Mouse (Mus musculus) right cerebral cortex, postnatal 14 days (tissue): ENCODE data around the gene Bmpr2.
A peak's percentile ranks its signal among the peaks of the same experiment; 100 is the strongest.

ENCODE experiments used
- DNase-seq: peaks from one replicate; pipeline ENCODE4 v3.0.0; 2022

The Bmpr2 gene

DNA sequence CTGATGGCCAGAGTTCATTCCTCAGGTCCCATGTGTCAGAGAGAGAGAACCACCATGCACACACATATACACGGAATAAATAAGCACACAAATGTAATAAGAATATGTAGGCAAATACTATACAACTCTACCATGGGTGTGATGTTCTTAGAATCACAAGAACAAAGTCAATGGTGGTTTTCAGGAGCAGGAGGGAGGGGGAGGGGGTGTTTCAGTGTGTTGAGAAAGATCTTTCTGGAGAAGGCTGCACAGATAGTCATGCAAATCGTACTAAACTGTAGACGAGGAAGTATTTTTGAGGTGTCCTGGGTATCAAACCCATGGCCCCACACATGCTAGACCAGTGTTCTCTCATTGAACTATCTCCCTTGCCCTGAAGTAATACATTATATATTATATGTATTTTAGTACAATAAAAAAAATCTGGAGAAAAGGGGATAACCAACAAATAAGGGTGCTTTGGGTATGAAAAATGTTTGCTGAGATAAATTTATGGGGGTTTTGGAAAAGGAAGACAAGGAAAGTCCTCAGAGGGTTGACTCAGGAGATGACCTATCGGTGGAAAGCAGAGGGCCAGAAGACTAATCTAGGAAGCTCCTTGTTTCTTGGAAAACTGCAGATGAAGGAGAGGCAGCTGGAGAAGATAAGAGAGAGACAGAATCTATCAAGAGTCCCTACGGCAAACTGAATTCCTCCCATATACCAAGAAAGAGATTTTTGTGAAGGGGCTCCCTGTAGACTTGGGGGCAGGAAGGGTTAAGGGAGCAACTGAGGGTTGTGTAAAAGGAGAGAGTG is 138.1 kb downstream of the Bmpr2 start:
- DNase-seq = no peak

GRCm38 (mm10) chr1:59902634-59903033 is 139.4 kb downstream of the Bmpr2 start:
- DNase-seq = no peak

DNA sequence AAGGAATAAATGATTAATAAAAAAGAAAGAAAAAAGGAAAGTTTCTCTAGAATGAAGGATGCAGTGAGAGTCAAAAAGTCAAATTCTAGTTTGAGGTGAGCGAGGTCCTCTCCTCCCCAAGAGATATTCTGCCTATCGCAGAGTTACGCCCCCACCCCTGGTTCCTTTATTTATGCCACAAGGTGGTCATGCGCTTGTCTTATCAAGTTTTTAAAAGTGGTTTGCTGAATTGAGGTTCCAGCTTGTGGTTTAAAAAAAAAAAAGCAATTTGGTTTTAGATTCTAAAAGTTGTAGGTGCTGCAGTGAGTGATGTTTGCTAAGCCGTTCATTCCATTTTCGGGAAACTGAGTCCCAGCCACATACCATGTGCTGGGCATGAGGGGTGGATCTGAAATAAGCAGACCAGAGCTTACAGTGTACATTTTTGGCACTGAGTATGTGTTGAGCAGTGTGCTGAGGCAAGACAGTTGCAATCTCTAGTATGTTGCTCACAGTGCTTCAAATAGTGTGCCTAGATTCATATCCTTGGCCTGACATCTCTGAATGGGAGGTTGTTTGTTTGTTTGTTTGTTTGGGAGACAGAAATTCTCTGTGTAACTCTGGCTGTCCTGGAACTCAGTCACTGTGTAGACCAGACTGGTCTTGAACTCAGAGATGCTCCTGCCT is 141.6 kb downstream of the Bmpr2 start:
- no peak for DNase-seq

DNA sequence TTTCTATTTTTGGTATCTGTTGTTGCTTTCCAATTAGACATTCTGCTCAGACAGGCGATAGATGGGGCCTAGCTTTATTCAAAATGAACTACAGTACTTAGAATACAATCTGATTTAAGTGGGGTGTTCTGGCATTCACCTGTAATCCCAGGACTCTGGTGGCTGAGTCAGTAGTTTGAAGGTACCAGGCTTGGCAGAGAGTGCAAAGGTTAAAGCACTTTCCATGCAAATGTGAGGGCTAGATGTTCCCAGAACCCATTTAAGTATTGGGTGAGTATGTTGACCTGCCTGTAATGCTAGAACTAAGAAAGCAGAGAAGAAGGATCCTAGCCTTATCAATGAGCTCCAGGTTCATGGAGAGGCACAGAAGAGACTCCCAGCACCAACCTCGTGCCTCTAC is 142.7 kb downstream of the Bmpr2 start:
- no peak for DNase-seq

GRCm38 (mm10) chr1:59906819-59907521 is 143.8 kb downstream of the Bmpr2 start:
- DNase-seq = no peak

GRCm38 (mm10) chr1:59907700-59908099 is 144.5 kb downstream of the Bmpr2 start:
- no peak for DNase-seq

DNA sequence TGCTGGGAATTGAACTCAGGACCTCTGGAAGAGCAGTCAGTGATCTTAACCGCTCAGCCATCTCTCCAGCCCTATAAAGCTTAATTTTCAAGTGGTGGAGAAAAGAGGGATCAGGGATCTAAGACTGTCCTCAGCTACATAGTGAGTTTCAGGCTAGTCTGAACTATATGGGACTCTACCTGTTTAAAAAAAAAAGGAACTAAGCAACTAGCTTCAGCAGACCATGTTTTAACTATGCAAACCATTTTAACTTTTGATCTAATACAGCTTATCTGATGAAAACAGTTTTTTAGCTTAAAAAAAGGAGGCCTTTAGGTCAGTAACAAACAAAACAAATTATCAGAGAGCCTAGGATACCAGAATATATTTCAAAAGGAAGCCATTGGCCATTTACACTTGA is 147.7 kb downstream of the Bmpr2 start:
- no peak for DNase-seq

DNA sequence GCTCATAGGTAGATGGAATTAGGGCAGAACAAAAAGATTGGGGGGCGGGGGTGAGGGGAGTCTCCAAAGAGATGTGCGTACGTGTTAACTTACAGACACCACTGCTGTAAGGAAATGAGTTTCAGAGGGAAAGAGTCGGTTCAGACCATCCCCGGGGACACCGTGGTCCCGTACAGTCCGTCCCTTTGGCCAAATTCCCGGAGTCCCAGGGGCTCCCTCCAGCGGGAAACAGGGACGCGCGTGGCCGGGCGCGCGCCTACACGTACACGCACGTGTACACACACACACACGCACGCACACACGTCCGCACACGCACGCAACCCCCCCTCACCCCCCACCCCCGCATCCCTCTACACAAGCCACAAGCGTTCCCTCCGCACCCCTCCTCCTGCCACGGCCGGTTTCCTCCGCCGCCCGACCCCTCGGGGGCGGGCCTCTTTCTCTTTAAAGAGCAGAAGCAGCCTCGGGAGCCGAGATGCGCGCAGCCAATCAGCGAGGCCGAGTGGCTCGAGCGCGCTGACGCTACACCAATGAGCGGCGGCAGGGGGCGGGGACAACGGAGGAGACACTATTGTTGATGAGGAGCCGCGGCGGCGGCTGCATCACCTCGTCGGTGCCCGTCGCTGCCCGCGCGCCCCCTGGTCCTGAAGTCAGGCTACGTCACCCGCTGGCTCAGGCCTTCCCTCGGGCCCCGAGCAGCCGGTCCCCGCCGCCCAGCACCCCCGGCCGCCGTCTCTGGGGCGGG is 149.4 kb downstream of the Bmpr2 start, which contains the start of gene Fam117b:
Gene Fam117b (plus strand): TSS at position 594 of the 745 bp plus-strand sequence.
- peak; percentile 99 for DNase-seq

GRCm38 (mm10) chr1:59913195-59913868 is 150.1 kb downstream of the Bmpr2 start:
- DNase-seq = peak; percentile 72

GRCm38 (mm10) chr1:59913869-59914225 is 150.6 kb downstream of the Bmpr2 start:
- no peak for DNase-seq

DNA sequence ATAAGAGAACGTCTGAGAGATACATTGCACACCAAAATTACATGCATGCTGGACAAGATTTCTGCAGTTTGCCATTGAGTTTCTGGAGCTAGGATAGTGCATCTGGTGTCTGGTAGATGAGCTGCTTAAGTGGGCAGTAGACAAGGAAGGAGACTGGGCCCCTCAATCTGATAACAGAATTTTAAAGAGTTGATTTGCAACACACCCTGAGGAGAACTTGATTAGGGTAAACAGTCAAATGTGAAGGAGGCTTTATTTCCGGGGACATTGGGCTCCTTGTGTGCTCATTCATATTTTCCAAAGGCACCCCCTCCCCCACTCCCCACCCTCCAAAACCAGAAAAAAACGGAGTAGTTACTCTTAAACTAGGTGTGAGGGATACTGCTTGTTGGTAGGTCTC is 151.6 kb downstream of the Bmpr2 start:
- no peak for DNase-seq

- no peak for DNase-seq
These were observed 152.8 kb downstream of the Bmpr2 start for GRCm38 (mm10) chr1:59915843-59916610.

DNA sequence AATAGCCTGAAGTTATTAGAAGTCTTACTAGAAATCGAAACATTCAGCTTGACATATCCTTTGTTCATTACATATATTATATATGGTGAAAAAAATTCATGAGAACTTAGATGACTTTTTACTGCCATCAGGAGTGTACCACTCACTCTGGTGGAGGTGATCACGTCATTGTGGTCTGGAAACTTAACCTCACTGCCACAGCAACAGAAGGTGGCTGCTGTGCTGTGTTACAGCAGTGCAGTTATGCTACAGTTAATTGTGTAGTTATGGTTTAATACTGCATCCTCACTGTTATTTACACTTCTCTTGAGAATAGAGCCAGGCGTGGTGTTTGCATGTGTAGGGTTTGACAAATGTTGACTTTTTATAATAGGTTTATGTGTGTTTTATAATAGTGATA is 154.2 kb downstream of the Bmpr2 start:
- DNase-seq = no peak

DNA sequence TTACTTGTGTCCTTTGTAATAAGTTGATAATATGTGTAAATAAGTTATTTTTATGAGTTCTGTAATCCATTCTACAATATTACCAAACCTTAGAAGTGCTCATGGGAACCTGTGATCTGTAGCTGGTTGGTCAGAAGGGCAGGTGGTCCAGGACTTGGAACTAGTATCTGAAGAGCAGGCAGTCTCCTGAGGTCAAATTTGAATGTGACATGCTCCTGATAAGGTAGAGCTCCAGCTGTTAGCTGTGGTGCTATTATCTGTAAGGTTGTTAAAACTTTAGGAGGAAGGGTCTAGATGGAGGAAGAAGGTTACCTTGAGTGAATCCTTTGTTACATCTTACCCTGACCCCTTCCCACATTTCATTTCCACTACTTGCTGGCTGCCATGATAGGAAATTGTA is 154.9 kb downstream of the Bmpr2 start:
- DNase-seq = no peak

GRCm38 (mm10) chr1:59923201-59923600 is 160.0 kb downstream of the Bmpr2 start:
- DNase-seq = no peak

DNA sequence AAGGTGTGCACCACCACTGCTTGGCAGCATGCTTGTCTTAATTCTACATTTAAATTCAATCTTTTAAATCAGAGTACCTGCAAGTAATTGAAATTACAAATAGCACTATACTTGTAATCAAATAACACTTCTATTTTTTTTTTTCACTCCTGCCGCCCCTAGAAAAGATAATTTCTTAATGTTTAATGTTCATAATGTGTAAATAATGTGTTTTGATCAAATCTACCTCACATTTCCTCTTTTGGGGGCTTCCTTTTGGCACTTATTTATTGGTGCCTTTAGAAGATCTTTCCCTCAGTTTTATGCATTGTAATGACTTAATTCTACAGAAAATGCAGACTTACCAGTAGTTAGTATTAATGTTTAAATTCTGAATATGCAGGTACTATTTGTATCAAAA is 160.5 kb downstream of the Bmpr2 start:
- no peak for DNase-seq

DNA sequence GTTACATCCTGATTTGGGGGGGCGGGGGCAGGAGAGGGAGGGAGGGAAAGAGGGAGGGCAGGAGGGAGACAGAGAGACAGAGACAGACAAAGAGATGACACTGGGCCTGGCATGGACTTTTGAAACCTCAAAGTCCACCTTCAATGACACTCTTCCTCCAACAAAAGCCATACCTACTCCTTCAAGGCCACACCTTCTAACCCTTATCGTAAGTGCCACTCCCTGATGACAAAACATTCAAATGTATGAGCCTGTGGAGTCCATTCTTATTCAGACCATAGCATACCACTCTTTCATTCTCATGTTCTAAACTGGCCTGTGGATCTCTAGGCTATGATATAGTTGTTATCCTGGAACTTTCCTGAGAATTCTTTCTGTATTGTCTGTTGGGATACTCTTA is 161.2 kb downstream of the Bmpr2 start:
- no peak for DNase-seq

GRCm38 (mm10) chr1:59926021-59926672 is 162.9 kb downstream of the Bmpr2 start:
- no peak for DNase-seq

DNA sequence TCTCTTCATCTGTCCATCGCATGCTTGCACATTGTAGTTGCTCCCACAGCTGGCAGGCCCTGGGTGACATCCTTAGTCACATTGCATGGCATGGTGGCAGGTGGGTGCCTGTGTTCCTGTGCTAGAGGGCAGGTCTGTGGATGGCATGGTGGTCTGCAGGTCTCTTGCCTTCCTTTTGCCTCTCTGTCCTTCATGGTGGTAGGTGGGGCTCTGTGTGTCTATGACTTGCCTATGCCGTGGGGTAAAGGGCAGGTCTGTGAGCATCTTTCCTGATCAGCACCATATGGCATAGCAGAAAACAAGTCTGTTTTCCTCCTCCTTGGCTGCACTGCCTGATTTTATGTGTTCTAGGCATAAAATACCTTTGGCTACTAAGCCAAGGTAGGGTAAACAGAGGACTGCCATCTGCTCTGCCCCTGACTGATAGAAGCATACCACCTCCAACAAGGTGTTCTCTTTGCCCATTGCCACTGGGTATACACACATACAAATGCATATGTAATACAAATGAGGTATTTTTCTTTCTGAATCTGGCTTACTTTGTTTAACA is 164.0 kb downstream of the Bmpr2 start:
- no peak for DNase-seq
